Mouse (Mus musculus) stomach, postnatal 0 days (tissue): ENCODE results near the gene 1700125H20Rik.

Source experiments
- CTCF ChIP-seq: IDR thresholded peaks from 2 replicates; pipeline ENCODE4 v1.5.1; 2016; ENCODE audit warnings: antibody characterized with exemption, low read depth, mild to moderate bottlenecking, moderate library complexity
- EP300 ChIP-seq: optimal IDR thresholded peaks from 2 replicates; pipeline ENCODE3; 2016; ENCODE audit warnings: antibody characterized with exemption

- TF ChIP-seq CTCF (no peak), EP300 (no peak)
Observed at GRCm38 (mm10) chr11:85123267-85123992, 46.8 kb upstream of the 1700125H20Rik start.
